Mouse (Mus musculus) heart, postnatal 0 days (tissue): ENCODE results near the gene Mdga1. TPM values are rescaled to one million over a fixed set of nuclear protein-coding genes. Genes with fewer than 3 reads are reported as not detected.
A peak's percentile ranks its signal among the peaks of the same experiment; 100 is the strongest.

Source experiments
- ATAC-seq: fragments of 200-750 bp; cut with Nextera tagmentation; 2 replicates; pipeline ENCODE4 v1.8.0; 2017; ENCODE audit warnings: low read depth, moderate number of reproducible peaks, moderate library complexity; ENCODE audit not compliant: insufficient read depth
- DNase-seq: peaks from one replicate; pipeline ENCODE4 v3.0.0-alpha.2; 2016; ENCODE audit warnings: low spot score
- H3K27ac ChIP-seq: fragments of 300-500 bp; sonication (generic); 2 replicates; pipeline ENCODE4 v1.5.1; 2014; ENCODE audit warnings: low read depth, mild to moderate bottlenecking
- H3K27me3 ChIP-seq: fragments of 300-500 bp; sonication (generic); 2 replicates; pipeline ENCODE4 v1.6.1; 2014; ENCODE audit warnings: low read length, mixed read lengths; ENCODE audit not compliant: control insufficient read depth, insufficient read depth
- H3K36me3 ChIP-seq: fragments of 300-500 bp; sonication (generic); replicated peaks from 2 replicates; pipeline ENCODE4 v1.6.1; 2014; ENCODE audit warnings: low read length, mixed read lengths; ENCODE audit not compliant: control insufficient read depth, insufficient read depth
- H3K4me1 ChIP-seq: fragments of 300-500 bp; sonication (generic); 2 replicates; pipeline ENCODE4 v1.6.1; 2014; ENCODE audit warnings: antibody characterized with exemption; ENCODE audit not compliant: control insufficient read depth, insufficient read depth
- H3K4me2 ChIP-seq: fragments of 300-500 bp; sonication (generic); 2 replicates; pipeline ENCODE4 v1.6.1; 2014; ENCODE audit warnings: low read depth, mild to moderate bottlenecking, low read length, moderate library complexity
- H3K4me3 ChIP-seq: fragments of 300-500 bp; sonication (generic); 2 replicates; pipeline ENCODE4 v1.5.1; 2014; ENCODE audit warnings: low read depth, low read length
- H3K9ac ChIP-seq: fragments of 300-500 bp; sonication (generic); replicated peaks from 2 replicates; pipeline ENCODE4 v1.6.1; 2014; ENCODE audit warnings: low read depth, low read length, mixed read lengths
- H3K9me3 ChIP-seq: fragments of 300-500 bp; sonication (generic); replicated peaks from 2 replicates; pipeline ENCODE4 v1.6.1; 2016; ENCODE audit warnings: low read length; ENCODE audit not compliant: control insufficient read depth
- CTCF ChIP-seq: IDR thresholded peaks from 2 replicates; pipeline ENCODE4 v1.5.1; 2016; ENCODE audit warnings: antibody characterized with exemption, control low read depth, low read depth
- EP300 ChIP-seq: IDR thresholded peaks from 2 replicates; pipeline ENCODE4 v1.6.1; 2016; ENCODE audit warnings: antibody characterized with exemption, low read depth
- WGBS: fragments of 180-500 bp; shearing (Covaris S2); extraction: QIAGEN DNeasy Blood & Tissue Kit; methylation state at CpG from one replicate; pipeline ENCODE4 v1.1.7; 2014; 5-methylcytosine and 5-hydroxymethylcytosine counted together
- polyA plus RNA-seq: library from polyadenylated mRNA; unstranded; fragments of >200 nt; fragmentation: Nextera tagmentation; extraction: Ambion mirVana; gene quantifications from 2 replicates; pipeline ENCODE4 v1.2.1, GENCODE M21; 2015
- total RNA-seq: library from RNA; depleted of rRNA; stranded (reverse); fragments of >200 nt; gene quantifications from 2 replicates; pipeline ENCODE4 v1.2.3, GENCODE M21; 2014; ENCODE audit warnings: low replicate concordance

The Mdga1 gene
- total and polyA plus RNA-seq, 2 experiments from 2014 or later = 4.9 to 9.5 TPM

GRCm38 (mm10) chr17:29870316-29870715 lies 99.6 kb downstream of the Mdga1 start:
- WGBS = 67% methylated on average over 12 of the region's 12 CpGs
- no peaks in the 10 kb centered on the region for H3K36me3 ChIP-seq
- TF ChIP-seq CTCF (no peak), EP300 (no peak)
- H3K27ac ChIP-seq = no peak overlapping the region
- no peak overlapping the region for H3K4me3 ChIP-seq
- ATAC-seq = no peak
- H3K4me1 ChIP-seq = no peaks in the 10 kb centered on the region
- H3K9me3 ChIP-seq = no peaks in the 10 kb centered on the region
- no peak for DNase-seq
- H3K9ac ChIP-seq = no peak overlapping the region
- H3K4me2 ChIP-seq = no peak overlapping the region
- no peaks in the 10 kb centered on the region for H3K27me3 ChIP-seq

GRCm38 (mm10) chr17:29865914-29866313 lies 104.0 kb downstream of the Mdga1 start:
- Histone ChIP-seq H3K4me3 (no peak overlapping the region), H3K9ac (no peak overlapping the region), H3K27ac (no peak overlapping the region), H3K27me3 (no peaks in the 10 kb centered on the region), H3K4me1 (no peaks in the 10 kb centered on the region), H3K36me3 (no peaks in the 10 kb centered on the region), H3K4me2 (no peak overlapping the region), H3K9me3 (no peaks in the 10 kb centered on the region)
- TF ChIP-seq CTCF = no peak
- no peak for TF ChIP-seq EP300
- 62% methylated on average over 6 of the region's 6 CpGs for WGBS
- DNase-seq (no peak), ATAC-seq (no peak)

- no peak overlapping the region for H3K4me2 ChIP-seq
- H3K36me3 ChIP-seq = no peaks in the 10 kb centered on the region
- H3K4me1 ChIP-seq = no peaks in the 10 kb centered on the region
- DNase-seq (no peak), ATAC-seq (no peak)
- H3K27me3 ChIP-seq = no peaks in the 10 kb centered on the region
- H3K9me3 ChIP-seq = no peaks in the 10 kb centered on the region
- TF ChIP-seq EP300 (no peak), CTCF (no peak)
- 63% methylated on average over 7 of the region's 7 CpGs for WGBS
- no peak overlapping the region for H3K9ac ChIP-seq
- H3K4me3 ChIP-seq = no peak overlapping the region
- H3K27ac ChIP-seq = no peak overlapping the region
Observed at GRCm38 (mm10) chr17:29864440-29864839, 105.4 kb downstream of the Mdga1 start.

- ATAC-seq (no peak), DNase-seq (no peak)
- H3K27ac ChIP-seq = no peak overlapping the region
- H3K9me3 ChIP-seq = no peaks in the 10 kb centered on the region
- 29% methylated on average over 13 of the region's 13 CpGs for WGBS
- H3K4me2 ChIP-seq = no peak overlapping the region
- H3K36me3 ChIP-seq = no peaks in the 10 kb centered on the region
- TF ChIP-seq CTCF (no peak), EP300 (no peak)
- no peaks in the 10 kb centered on the region for H3K4me1 ChIP-seq
- no peak overlapping the region for H3K4me3 ChIP-seq
- H3K27me3 ChIP-seq = no peaks in the 10 kb centered on the region
- no peak overlapping the region for H3K9ac ChIP-seq
Observed at GRCm38 (mm10) chr17:29859788-29860283, 110.1 kb downstream of the Mdga1 start.

- Histone ChIP-seq H3K9me3 (no peaks in the 10 kb centered on the region), H3K9ac (no peak overlapping the region), H3K36me3 (no peaks in the 10 kb centered on the region), H3K4me2 (no peak overlapping the region), H3K4me1 (no peaks in the 10 kb centered on the region), H3K27me3 (no peaks in the 10 kb centered on the region), H3K27ac (no peak overlapping the region), H3K4me3 (no peak overlapping the region)
- peak; percentile 44 for TF ChIP-seq CTCF
- no peak for TF ChIP-seq EP300
- ATAC-seq (no peak), DNase-seq (peak; percentile 34)
- WGBS = 73% methylated on average over 3 of the region's 3 CpGs
Observed at GRCm38 (mm10) chr17:29858764-29859163, 111.1 kb downstream of the Mdga1 start.
